Comparison of ENCODE assay signal across 8 mouse cellular contexts in genomic region chr6:108829386-108830370, GRCm38 (mm10). TPM values are rescaled to one million over a fixed set of nuclear protein-coding genes. Genes with fewer than 3 reads are reported as not detected.
A peak's percentile ranks its signal among the peaks of the same experiment; 100 is the strongest.
DNase-seq lines count a peak whose midpoint lies in the region; ATAC-seq and TF ChIP-seq lines count a peak whose summit lies in the region.

No protein-coding gene starts in this region.

- peak overlapping the region; percentile 84 for H3K27ac ChIP-seq in bone marrow macrophage, adult 2 months (ENCODE audit: insufficient read depth, low read depth, low read length)
- H3K27ac ChIP-seq in hindbrain, postnatal 0 days, result no peak overlapping the region
- H3K27ac ChIP-seq in liver, embryonic 15.5 days (replicated peaks), result peak overlapping the region; percentile 81

- no peaks in the 10 kb centered on the region for H3K27me3 ChIP-seq in hindbrain, postnatal 0 days (ENCODE audit: insufficient read depth, low read length)
- H3K27me3 ChIP-seq in liver, embryonic 15.5 days, result no peaks in the 10 kb centered on the region

- WGBS in hindbrain, postnatal 0 days, result 19% methylated on average over 22 of the region's 22 CpGs
- 11% methylated on average over 22 of the region's 22 CpGs for WGBS in liver, embryonic 15.5 days (ENCODE audit: insufficient replicate concordance)

- H3K4me2 ChIP-seq in hindbrain, postnatal 0 days (ENCODE audit: low read depth, low read length), result peak overlapping the region; percentile 80
- peak overlapping the region; percentile 97 for H3K4me2 ChIP-seq in liver, embryonic 15.5 days

- peaks cover 42% of the 10 kb centered on the region for H3K4me1 ChIP-seq in bone marrow macrophage, adult 2 months (ENCODE audit: control insufficient read depth, insufficient read depth, low read length)
- peaks cover 11% of the 10 kb centered on the region for H3K4me1 ChIP-seq in hindbrain, postnatal 0 days (ENCODE audit: insufficient read depth, low read length)
- peaks cover 74% of the 10 kb centered on the region for H3K4me1 ChIP-seq in liver, embryonic 15.5 days (replicated peaks)

- no peak for TF ChIP-seq CTCF in bone marrow macrophage, adult 2 months (IDR thresholded peaks at IDR 0.05; ENCODE audit: low read depth, low read length)
- TF ChIP-seq CTCF in hindbrain, postnatal 0 days (IDR thresholded peaks at IDR 0.05; ENCODE audit: low read depth), result no peak

- no peaks in the 10 kb centered on the region for H3K36me3 ChIP-seq in hindbrain, postnatal 0 days (ENCODE audit: insufficient read depth, low read length)
- no peaks in the 10 kb centered on the region; the same call in 1 of the 2 replicates for H3K36me3 ChIP-seq in liver, embryonic 15.5 days (replicated peaks)

- H3K9me3 ChIP-seq in hindbrain, postnatal 0 days (ENCODE audit: low read length), result no peaks in the 10 kb centered on the region
- H3K9me3 ChIP-seq in liver, embryonic 15.5 days (replicated peaks), result no peaks in the 10 kb centered on the region

- DNase-seq in cerebellum, adult 18-20 months, result peak; percentile 15 to 26
- no peak for DNase-seq in cerebellum, postnatal 36 days
- DNase-seq in gastrocnemius, adult 18-20 months (ENCODE audit: low spot score), result peak; percentile 45
- no peak for DNase-seq in hindbrain, postnatal 0 days (ENCODE audit: low spot score)
- peak; percentile 39 for DNase-seq in neural tube, embryonic 10.5 days (ENCODE audit: extremely low spot score, low spot score)
- DNase-seq in left cerebral cortex, postnatal 4 days, result no peak

- H3K9ac ChIP-seq in hindbrain, postnatal 0 days (replicated peaks; ENCODE audit: low read length), result peak overlapping the region; percentile 91
- peak overlapping the region; percentile 88 for H3K9ac ChIP-seq in liver, embryonic 15.5 days

- ATAC-seq in hindbrain, postnatal 0 days, result no peak
- no peak for ATAC-seq in liver, embryonic 15.5 days (ENCODE audit: insufficient read depth)

- no peak for TF ChIP-seq POLR2A in bone marrow macrophage, adult 2 months (IDR thresholded peaks at IDR 0.05; ENCODE audit: borderline replicate concordance, low read depth, low read length)

- H3K4me3 ChIP-seq in bone marrow macrophage, adult 2 months (ENCODE audit: insufficient read depth, low read length), result peak overlapping the region; percentile 83
- H3K4me3 ChIP-seq in hindbrain, postnatal 0 days (ENCODE audit: low read length), result peak overlapping the region; percentile 94
- H3K4me3 ChIP-seq in liver, embryonic 15.5 days (replicated peaks), result peak overlapping the region; percentile 84

- intact Hi-C loops in left cerebral cortex, postnatal 4 days (cut with DNase I), result no loop called here

RNA-seq across cellular contexts. Expression of gene Edem1, which starts 1.2 kb away (rescaled TPM):
- polyA plus RNA-seq in bone marrow macrophage, adult 2 months (2012; ENCODE audit: insufficient read depth, insufficient read length, missing spikeins), result 186 and 200 TPM in 2 replicates
- 1 to 10 TPM; 2.7 to 5.1 TPM for total RNA-seq in gastrocnemius, adult 18-20 months (2021)
- 12.6 and 13.4 TPM in 2 replicates for total RNA-seq in hindbrain, postnatal 0 days (2014; rRNA removed)
- polyA plus RNA-seq in hindbrain, postnatal 0 days (2015; fragmentation: Nextera tagmentation; extraction: Ambion mirVana), result 4.9 and 5.0 TPM in 2 replicates
- polyA plus RNA-seq in liver, embryonic 15.5 days (2015; fragmentation: Nextera tagmentation; extraction: Ambion mirVana), result 18.5 and 18.9 TPM in 2 replicates
- total RNA-seq in left cerebral cortex, postnatal 4 days (2021), result 10 to 100 TPM; 40.0 to 48.9 TPM

RNA-seq across cellular contexts. Expression of gene Arl8b, which starts 46.8 kb away (rescaled TPM):
- 103 and 114 TPM in 2 replicates for polyA plus RNA-seq in bone marrow macrophage, adult 2 months (2012; ENCODE audit: insufficient read depth, insufficient read length, missing spikeins)
- total RNA-seq in gastrocnemius, adult 18-20 months (2021), result 100 to 1,000 TPM; 114 to 126 TPM
- total RNA-seq in hindbrain, postnatal 0 days (2014; rRNA removed), result 59.6 and 71.8 TPM in 2 replicates
- polyA plus RNA-seq in hindbrain, postnatal 0 days (2015; fragmentation: Nextera tagmentation; extraction: Ambion mirVana), result 102 and 104 TPM in 2 replicates
- polyA plus RNA-seq in liver, embryonic 15.5 days (2015; fragmentation: Nextera tagmentation; extraction: Ambion mirVana), result 31.0 and 32.7 TPM in 2 replicates
- 100 to 1,000 TPM; 112 to 122 TPM for total RNA-seq in left cerebral cortex, postnatal 4 days (2021)

Comparison
In these comparisons a context has a peak if more than half of its experiments do, and no peak if none do; other contexts are left out.
1. DNase-seq: peak in cerebellum, adult 18-20 months (2 of 2), gastrocnemius, adult 18-20 months (single experiment) and neural tube, embryonic 10.5 days (single experiment); none in cerebellum, postnatal 36 days (0 of 2), hindbrain, postnatal 0 days (single experiment) and left cerebral cortex, postnatal 4 days (single experiment).
2. Peak in every context shown above with its lines, with median percentiles within 50 percentile points of each other: H3K4me3 ChIP-seq.